Mouse (Mus musculus): Measurements from ENCODE around the gene Stil.

GRCm38 (mm10) chr4:115019997-115020396, 20.0 kb downstream of the Stil start:
- TF ChIP-seq CTCF (conservative IDR thresholded peaks at IDR 0.05 in 1 of 2, IDR thresholded peaks at IDR 0.05 in 1 of 2; ENCODE audit: low read depth in 2 of 2, low read length in 2 of 2): no peak
- no peak for TF ChIP-seq POLR2A (IDR thresholded peaks at IDR 0.05; ENCODE audit: low read depth, low read length)
- TF ChIP-seq TCF12 (IDR thresholded peaks at IDR 0.05; ENCODE audit: low read depth, low read length): no peak
- no peak for TF ChIP-seq MXI1 (IDR thresholded peaks at IDR 0.05; ENCODE audit: low read depth, low read length)
- TF ChIP-seq JUN (IDR thresholded peaks at IDR 0.05; ENCODE audit: insufficient read depth, low read depth, low read length): no peak
- no peak for TF ChIP-seq E2F4 (IDR thresholded peaks at IDR 0.05; ENCODE audit: insufficient replicate concordance, low read depth, low read length)
- no peak for TF ChIP-seq ZKSCAN1 (IDR thresholded peaks at IDR 0.05; ENCODE audit: borderline replicate concordance, low read depth, low read length)
- no peak for TF ChIP-seq EP300 (IDR thresholded peaks at IDR 0.05; ENCODE audit: low read length)
- TF ChIP-seq ZNF384 (IDR thresholded peaks at IDR 0.05; ENCODE audit: low read depth, low read length): no peak
- TF ChIP-seq CHD2 (IDR thresholded peaks at IDR 0.05; ENCODE audit: low read length): no peak
- TF ChIP-seq MAFK (IDR thresholded peaks at IDR 0.05; ENCODE audit: insufficient replicate concordance, low read length): no peak
- TF ChIP-seq MYC (IDR thresholded peaks at IDR 0.05; ENCODE audit: low read depth, low read length): no peak
- no peak for TF ChIP-seq TBP (conservative IDR thresholded peaks at IDR 0.05; ENCODE audit: low read depth, low read length)
